Mouse (Mus musculus) brain, embryonic 14.5 days (tissue): ENCODE measurements at regions not wholly inside any gene's neighbourhood (a gene's known extent, or its start where the extent isn't known, plus 50 kb on each side); places are given as distances from the start of the nearest gene placed in this dataset.

Source experiments
- DNase-seq: peaks from one replicate; pipeline ENCODE4 v3.0.0-alpha.2; 2011; ENCODE audit warnings: low read depth
- CTCF ChIP-seq: fragments of 200-500 bp; IDR thresholded peaks from 2 replicates; pipeline ENCODE4 v1.5.1; 2012; ENCODE audit warnings: inconsistent platforms, mild to moderate bottlenecking, moderate library complexity, borderline replicate concordance; ENCODE audit not compliant: insufficient read depth, insufficient read length; ENCODE audit errors: extremely low read depth
- POLR2A ChIP-seq: fragments of 200-500 bp; IDR thresholded peaks from 2 replicates; pipeline ENCODE4 v1.6.1; 2012; ENCODE audit warnings: mild to moderate bottlenecking, inconsistent platforms, borderline replicate concordance; ENCODE audit not compliant: poor library complexity, insufficient read depth, insufficient read length, severe bottlenecking; ENCODE audit errors: extremely low read depth

DNA sequence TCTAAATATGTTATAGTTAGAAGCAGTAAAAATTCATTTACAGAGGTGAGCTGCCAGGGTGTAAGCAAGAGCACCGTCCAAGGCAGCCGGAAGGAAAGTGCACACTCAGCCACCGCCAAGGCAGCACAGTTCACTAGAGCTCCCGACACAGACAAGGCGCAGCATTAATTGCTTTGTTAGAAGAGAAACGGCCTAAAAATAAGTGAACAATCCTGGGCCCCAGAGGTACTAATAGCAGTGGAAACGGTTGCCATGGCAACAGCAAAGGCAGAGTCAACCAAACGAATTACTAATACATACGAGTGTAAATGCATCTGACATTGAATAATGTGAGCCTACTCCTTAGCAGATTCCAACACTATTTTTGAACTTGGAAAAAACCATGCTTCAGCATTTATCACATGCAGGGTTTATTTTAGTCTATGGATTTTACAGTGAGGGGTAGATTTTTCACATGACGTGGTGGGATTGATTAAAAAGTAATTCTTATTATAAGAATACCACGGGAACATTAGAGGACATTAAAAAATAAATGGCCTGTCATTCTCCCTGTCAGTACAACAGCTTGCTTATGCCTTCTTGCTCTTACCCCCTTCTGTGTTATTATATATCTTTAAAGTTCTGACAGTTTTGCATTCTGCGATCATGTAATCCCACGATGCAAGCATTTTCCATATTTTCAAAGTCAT lies 62.5 kb downstream of the Cavin4 start:
- peak; percentile 93 for DNase-seq
- TF ChIP-seq CTCF (no peak), POLR2A (no peak)

DNA sequence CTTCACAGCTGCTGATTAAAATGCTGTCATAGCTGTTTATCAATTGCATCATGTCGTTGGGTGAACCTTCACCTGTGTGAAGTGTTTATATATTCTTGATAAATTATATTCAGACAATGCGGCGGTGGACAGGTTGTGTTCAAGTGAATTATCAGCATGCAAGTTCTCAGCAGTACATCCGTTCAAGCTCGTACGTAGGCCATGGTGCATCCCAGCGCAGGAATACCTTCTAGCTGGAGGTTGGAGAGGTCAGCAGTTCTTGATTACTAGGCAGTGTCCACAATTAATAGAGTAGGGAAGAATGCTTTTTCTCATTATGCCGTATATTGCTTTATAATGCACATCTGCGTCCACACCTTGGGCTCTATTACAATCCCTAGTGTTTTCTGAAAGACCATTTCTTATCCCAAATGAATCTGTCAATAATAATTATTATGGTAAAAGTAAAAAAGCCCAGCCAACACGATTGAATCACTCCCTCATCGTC lies 63.1 kb downstream of the Cavin4 start:
- DNase-seq: peak; percentile 25
- no peak for TF ChIP-seq POLR2A
- no peak for TF ChIP-seq CTCF

DNA sequence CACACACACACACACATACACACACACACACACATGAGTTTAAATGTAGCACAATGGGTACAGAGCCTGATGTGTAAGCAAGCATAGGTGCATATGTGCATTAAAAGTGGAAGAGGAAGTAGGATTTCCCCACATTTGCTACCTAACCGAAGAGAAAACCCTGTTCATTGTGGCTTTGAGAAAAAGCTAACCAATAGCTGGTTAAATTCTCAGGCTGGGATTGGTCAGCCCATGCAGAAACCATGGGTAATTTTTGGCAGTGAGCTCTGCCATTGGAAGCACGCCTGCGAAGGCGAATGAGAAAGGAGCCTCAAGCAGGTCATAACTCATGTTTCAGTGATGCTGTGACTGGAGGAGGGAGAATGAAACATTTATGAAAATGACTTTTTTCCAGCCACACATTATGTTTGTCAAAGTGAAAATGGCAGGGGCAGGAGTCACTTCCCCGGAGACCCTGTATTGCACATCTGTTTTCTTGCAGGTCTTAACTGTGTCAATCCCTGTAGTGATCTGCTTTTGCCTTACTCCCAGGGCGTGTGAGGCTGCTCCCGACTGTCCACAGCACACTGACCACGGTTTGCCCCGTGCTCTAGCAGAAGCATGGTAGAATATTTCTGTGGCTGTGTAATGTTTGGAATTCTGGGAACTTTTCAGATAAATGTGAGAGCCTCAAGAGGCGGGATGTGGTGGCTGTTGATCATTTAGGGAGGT lies 71.7 kb downstream of the Cavin4 start:
- DNase-seq: no peak
- TF ChIP-seq POLR2A (no peak), CTCF (no peak)

DNA sequence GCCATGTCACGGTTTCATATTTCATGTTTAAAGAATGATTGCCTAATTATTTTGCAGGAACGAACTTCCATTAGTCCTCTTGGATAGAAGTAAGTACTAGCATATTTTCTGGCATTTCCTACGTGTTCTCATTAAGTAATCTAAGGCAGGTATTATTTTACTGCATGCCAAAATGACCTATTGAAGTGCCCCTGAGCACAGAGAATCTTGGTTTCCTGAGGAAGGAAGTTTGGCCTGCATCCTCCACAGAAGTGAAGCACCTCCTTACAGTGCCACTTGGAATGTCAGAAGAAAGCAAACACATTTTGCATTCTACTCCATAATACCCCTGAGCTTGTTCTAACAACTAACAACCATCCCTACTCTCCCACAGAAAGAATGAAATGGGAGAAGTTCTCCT lies 82.9 kb downstream of the Cavin4 start:
- DNase-seq: no peak
- TF ChIP-seq CTCF (no peak), POLR2A (no peak)

DNA sequence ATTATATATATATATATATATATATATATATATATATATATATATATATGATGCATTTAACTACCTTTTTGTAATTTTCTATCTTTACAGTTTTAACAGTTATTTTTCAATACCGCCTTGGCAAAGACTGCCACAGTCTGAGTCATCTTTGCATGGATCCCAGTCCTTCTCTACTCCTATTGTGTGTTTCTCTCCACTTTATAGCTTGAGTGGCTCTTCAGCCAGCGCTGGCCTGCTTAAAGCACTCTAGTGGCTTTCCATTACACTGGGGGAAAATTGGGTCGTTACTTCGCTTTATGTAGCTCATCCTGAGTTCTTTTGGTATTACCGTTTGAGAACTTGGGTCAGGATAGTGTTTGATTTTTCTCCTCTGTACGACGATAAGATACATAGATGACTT lies 86.3 kb downstream of the Cavin4 start:
- DNase-seq: peak; percentile 43
- TF ChIP-seq POLR2A (no peak), CTCF (no peak)

DNA sequence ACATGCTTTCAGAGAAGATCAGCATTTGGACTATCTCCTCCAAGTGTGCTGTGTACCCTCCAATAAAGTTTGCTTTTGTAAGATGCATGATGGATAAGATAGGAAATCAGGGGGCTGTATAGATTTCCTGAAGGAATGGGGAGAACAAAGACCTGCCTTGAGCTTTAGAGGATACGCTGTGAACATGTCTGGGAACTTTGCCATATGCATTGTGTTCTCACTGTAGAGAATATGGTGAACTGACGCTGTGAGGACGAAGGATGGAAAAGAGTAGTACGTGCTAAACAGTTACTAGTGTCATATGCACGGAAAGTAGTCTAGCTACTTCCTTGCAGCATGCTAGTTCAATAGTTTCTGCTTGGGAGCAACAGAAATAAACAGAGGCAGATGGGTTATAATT lies 86.8 kb downstream of the Cavin4 start:
- peak; percentile 48 for DNase-seq

DNA sequence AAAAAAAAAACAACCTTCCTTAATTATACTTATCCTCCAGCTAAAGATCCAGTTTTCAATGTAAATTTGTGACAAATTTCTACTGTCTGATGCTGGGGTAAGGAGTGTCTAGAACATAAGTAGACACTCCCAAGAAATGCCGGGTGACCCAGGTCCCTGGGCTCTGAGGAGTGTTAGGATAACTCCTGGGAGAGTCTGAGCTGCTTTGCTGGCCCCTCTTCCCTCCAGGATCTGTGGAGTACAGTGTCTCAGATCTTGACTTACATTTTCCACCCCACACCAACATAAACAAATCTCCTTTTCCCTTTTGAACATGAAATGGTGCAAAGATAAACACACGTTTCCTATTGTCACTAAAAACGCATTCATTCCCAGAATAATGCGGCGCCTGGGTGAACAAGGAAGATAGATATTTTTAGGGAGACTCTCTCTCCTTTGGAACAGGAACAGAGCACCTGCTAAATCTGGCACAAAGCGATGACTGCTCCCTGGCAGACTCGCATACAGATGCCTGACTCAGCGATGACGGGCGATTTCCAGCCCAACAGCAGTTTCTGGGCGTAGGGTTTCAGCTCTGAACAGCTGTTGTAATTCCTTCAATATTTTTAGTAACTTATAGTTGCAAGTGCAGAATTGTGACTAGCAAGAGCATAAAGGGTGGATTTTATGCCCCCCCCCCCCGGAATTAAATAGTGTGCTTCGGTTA lies 91.3 kb downstream of the Cavin4 start:
- peak; percentile 80 for DNase-seq
- no peak for TF ChIP-seq CTCF
- TF ChIP-seq POLR2A: no peak

More for the DNA sequence above, 86.8 kb downstream of the Cavin4 start:
- TF ChIP-seq POLR2A (no peak), CTCF (no peak)

DNA sequence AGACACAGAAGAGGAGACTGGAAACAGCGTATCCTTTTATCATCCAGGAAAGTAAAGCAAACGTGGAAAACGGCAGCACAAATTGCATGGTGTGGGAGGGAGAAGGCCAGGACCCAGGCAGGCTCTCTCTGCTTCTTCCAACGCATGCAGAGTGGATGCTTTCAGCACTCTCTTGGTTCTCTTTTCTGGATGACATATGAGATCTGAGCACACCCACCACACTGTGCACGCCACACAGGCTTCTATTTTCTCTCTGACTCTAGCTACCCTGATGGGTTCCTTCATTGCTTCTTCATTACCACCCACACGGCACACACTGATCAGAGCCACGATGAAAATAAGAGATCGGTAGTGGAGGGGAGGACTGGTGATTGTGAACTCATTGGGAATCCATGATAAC lies 97.3 kb downstream of the Cavin4 start:
- TF ChIP-seq CTCF (no peak), POLR2A (no peak)
- no peak for DNase-seq

DNA sequence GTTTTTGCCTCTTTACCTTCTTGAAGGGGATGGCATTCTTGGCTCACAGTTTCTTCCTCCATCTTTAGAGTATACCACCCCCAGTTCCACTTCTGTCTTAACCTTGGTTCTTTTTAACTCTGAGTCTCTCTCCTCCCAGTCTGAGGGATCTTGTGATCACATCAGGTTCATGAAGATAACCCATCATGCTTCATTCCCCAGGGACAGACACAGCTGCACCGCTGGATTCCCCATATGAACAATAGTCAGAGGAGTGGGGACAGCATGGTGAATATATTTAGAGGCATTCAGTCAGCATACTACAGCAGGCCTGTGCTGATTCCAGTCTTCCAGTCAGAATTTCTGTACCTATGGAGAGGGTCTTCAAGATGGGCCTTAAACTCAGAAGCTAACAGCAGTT lies 103.1 kb downstream of the Cavin4 start:
- DNase-seq: no peak
- TF ChIP-seq CTCF: no peak
- no peak for TF ChIP-seq POLR2A

DNA sequence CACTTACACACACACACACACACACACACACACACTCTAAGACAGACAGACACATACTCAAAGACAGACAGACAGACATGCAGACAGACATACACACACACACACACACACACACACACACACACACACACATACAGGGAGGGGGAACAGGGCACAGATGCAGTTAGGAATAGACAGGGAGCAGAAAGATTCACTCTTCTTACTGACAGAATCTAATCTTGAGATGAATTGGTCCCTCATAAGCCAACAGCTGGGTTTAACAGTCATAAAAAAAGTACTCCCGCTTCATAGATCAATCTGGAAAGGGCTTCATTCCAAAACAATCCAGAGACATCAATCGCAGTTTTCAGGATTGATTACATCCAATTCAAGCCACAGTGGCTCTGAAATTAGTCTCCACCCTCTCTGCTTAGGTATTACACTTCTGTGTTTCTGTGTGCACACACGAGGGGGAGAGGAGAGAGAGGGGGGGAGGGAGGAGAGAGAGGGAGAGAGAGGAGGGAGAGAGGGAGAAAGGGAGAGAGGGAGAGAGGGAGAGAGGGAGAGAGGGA lies 107.2 kb downstream of the Cavin4 start:
- DNase-seq: peak; percentile 27
- TF ChIP-seq CTCF (no peak), POLR2A (no peak)
